Mouse (Mus musculus): ENCODE results near the gene AC124502.3. TPM values are rescaled to one million over a fixed set of nuclear protein-coding genes. Genes with fewer than 3 reads are reported as not detected.

The AC124502.3 gene
- total RNA-seq (2023) = 1.2 TPM

GRCm38 (mm10) chr19:5038709-5039156, at the start of gene AC124502.3, which contains the start of gene B4gat1:
Gene AC124502.3 (plus strand): TSS chr19:5038891.
Gene B4gat1 (plus strand): TSS chr19:5038826.

GRCm38 (mm10) chr19:4990256-4990625, 48.5 kb upstream of the AC124502.3 start, which contains the start of gene Npas4:
Gene Npas4 (minus strand): TSS chr19:4990316.

GRCm38 (mm10) chr19:5023621-5024479, 14.8 kb upstream of the AC124502.3 start, which contains the start of gene Slc29a2:
Gene Slc29a2 (plus strand): TSS chr19:5023860.

DNA sequence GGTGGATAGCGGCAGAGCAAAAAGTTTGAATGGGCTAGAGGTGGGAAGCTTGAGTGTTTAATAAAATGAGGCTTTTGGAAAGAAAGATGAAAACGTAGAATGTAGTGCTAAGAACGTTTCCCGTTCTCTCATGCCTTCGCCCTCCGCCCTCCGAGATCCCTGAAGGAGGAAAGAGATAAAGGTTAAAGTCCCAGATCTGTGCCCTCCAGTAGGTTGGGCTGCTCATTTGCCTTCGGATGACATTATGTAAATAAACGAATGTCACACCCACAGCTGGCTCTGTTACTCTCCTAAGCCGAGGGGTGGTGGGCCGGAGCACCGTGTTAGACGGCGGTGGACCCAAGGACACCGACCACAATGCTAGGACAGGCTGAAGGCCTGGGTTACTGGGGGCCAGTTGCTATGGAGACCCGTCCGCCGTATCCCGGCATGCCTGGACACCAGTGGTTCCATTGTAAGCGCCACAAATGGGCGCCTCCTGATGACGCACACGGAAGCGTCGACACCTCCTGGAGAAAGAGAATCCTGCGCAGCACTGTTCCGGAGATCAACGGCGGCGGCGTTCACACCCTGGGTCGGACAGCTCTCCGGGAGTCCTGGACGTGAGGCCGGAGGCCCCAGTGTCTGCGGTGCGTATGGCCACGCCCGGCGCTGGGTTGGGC, 2.3 kb downstream of the AC124502.3 start, which contains the start of gene Brms1:
TSS of gene Brms1 (plus strand) at position 493 of the 662 bp plus-strand sequence.

GRCm38 (mm10) chr19:5050047-5050905, 11.6 kb downstream of the AC124502.3 start, which contains the start of gene Rin1:
Gene Rin1 (plus strand): TSS chr19:5050481.

GRCm38 (mm10) chr19:5067867-5068569, 29.3 kb downstream of the AC124502.3 start, which contains the start of gene Cd248:
Gene Cd248 (plus strand): TSS chr19:5068078.

DNA sequence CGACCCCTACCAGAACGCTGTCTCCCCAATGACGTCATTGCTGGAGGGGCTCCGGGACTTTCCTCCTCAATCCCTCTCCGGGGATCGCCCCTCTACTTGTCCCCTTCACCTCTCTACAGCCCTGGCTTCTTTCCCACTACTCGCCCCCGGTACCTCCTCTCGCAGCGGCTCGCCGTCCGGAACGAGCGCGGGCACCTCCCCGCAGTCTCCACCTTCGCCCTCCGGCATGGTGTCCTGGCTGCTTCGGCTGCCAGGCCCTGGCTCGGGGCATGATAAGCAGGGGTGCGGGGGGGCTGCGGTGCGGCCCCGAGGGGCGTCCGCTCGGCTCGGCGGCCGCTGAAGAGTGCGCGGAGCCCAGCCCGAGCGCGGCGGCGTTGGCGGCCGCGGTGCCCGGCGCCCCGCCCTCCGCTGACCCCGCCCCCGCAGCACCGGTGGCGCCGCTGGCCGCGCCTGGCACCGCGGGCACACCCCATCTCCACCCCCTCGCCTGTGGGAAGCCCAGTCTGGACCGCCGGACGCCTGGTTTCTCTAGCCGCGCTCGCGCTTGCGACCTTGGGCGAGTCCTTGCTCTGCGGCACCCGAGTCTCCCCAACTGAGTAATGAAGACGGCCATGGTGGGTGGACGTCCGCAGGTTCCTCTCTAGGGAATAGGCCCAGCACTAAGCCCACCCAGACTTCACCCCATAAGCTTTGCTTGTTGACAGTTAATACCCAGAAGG, 46.6 kb downstream of the AC124502.3 start, which contains the start of gene Tmem151a:
TSS of gene Tmem151a (minus strand) at position 387 of the 719 bp plus-strand sequence.

DNA sequence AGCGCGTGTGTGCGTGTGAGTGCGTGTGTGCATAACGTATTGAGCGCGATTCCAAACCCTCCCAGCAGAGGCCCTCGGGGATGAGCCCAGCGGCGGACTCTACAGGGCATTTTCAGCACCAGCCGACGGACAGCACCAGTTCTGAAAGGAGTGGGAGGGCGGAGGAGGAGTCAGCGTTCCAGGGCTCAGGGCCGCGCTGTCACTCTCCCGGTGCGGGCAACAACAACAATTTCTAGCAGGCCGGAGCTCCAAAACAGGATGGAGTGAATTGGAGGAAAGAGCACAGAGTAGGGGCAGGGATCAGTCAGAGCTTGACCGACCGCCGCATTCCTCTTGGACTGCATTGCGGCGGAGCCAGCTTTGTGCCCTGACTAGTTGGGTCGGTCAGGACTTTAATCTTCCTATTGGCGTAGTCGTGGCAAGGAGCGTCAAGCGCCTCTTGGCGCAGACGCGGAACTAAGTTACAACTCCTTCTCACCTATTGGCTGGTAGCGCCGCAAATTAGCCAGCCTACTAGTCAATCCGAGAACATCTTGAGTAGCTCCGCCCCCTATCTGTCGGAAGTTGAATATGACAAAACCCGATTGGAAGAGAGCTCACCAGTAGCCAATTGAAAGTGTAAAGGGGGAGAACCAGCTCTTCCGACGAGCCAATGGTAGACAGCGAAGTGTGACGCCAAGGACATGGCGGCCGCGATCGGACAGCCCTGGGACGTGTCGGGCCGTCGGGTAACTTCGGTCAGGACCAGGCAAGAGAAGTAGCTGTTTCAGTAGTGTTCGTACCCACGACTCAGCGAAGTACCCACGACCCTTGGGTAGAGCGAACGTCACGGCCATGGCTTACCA, 49.4 kb downstream of the AC124502.3 start, which contains the start of gene Yif1a:
TSS of gene Yif1a (plus strand) at position 655 of the 845 bp plus-strand sequence.

GRCm38 (mm10) chr19:5098363-5099143, 59.9 kb downstream of the AC124502.3 start, which contains the start of gene Cnih2:
Gene Cnih2 (minus strand): TSS chr19:5098521.

Other genes with a start within 250 kb of the AC124502.3 start
- 80.8 TPM for gene Rbm4, start 245.0 kb upstream of the AC124502.3 start, total RNA-seq (2023)
- gene Gm21992, start 227.3 kb upstream of the AC124502.3 start, total RNA-seq (2023) = 35.5 TPM
- gene Rbm14, start 227.3 kb upstream of the AC124502.3 start, total RNA-seq (2023) = 76.2 TPM
- gene Ccs, start 199.6 kb upstream of the AC124502.3 start, total RNA-seq (2023) = 45.2 TPM
- gene Ccdc87, start 199.5 kb upstream of the AC124502.3 start, total RNA-seq (2023) = not detected
- gene Ctsf, start 183.8 kb upstream of the AC124502.3 start, total RNA-seq (2023) = 3.5 TPM
- 0.21 TPM for gene Actn3, start 161.0 kb upstream of the AC124502.3 start, total RNA-seq (2023)
- gene Zdhhc24, start 160.2 kb upstream of the AC124502.3 start, total RNA-seq (2023) = 5.0 TPM
- gene Bbs1, start 132.3 kb upstream of the AC124502.3 start, total RNA-seq (2023) = 2.1 TPM
- 66.5 TPM for gene Dpp3, start 110.6 kb upstream of the AC124502.3 start, total RNA-seq (2023)
- gene Peli3, start 95.8 kb upstream of the AC124502.3 start, total RNA-seq (2023) = 1.2 TPM
- 27.2 TPM for gene Mrpl11, start 76.7 kb upstream of the AC124502.3 start, total RNA-seq (2023)
- 1.6 TPM for gene Npas4, start 48.6 kb upstream of the AC124502.3 start, total RNA-seq (2023)
- gene Slc29a2, start 15.0 kb upstream of the AC124502.3 start, total RNA-seq (2023) = 4.4 TPM
- 4.3 TPM for gene B4gat1, start 65 bp upstream of the AC124502.3 start, total RNA-seq (2023)
- 60.1 TPM for gene Brms1, start 2.5 kb downstream of the AC124502.3 start, total RNA-seq (2023)
- gene Rin1, start 11.6 kb downstream of the AC124502.3 start, total RNA-seq (2023) = 4.6 TPM
- not detected for gene Cd248, start 29.2 kb downstream of the AC124502.3 start, total RNA-seq (2023)
- gene Tmem151a, start 46.6 kb downstream of the AC124502.3 start, total RNA-seq (2023) = not detected
- gene Yif1a, start 49.6 kb downstream of the AC124502.3 start, total RNA-seq (2023) = 26.5 TPM
- gene Cnih2, start 59.6 kb downstream of the AC124502.3 start, total RNA-seq (2023) = 0.92 TPM
- gene Rab1b, start 68.2 kb downstream of the AC124502.3 start, total RNA-seq (2023) = 90.0 TPM
- gene Klc2, start 79.7 kb downstream of the AC124502.3 start, total RNA-seq (2023) = 27.5 TPM
- 95.0 TPM for gene Pacs1, start 234.2 kb downstream of the AC124502.3 start, total RNA-seq (2023)

All from CD8-positive naive resting alpha-beta T cell, adult 57 days (primary cell).